Mouse (Mus musculus) cerebellum, adult 2 months (tissue): ENCODE results near the gene Tnik.

Experiments used
- CTCF ChIP-seq: fragments of 200-500 bp; IDR thresholded peaks from 2 replicates; pipeline ENCODE4 v1.5.1; 2011; ENCODE audit warnings: low read depth, mild to moderate bottlenecking, control low read depth, low read length, moderate library complexity, borderline replicate concordance; ENCODE audit not compliant: insufficient read depth
- POLR2A ChIP-seq: fragments of 200-500 bp; IDR thresholded peaks from 2 replicates; pipeline ENCODE4 v1.6.1; 2011; ENCODE audit warnings: low read length, control low read depth, borderline replicate concordance; ENCODE audit not compliant: insufficient read depth

DNA sequence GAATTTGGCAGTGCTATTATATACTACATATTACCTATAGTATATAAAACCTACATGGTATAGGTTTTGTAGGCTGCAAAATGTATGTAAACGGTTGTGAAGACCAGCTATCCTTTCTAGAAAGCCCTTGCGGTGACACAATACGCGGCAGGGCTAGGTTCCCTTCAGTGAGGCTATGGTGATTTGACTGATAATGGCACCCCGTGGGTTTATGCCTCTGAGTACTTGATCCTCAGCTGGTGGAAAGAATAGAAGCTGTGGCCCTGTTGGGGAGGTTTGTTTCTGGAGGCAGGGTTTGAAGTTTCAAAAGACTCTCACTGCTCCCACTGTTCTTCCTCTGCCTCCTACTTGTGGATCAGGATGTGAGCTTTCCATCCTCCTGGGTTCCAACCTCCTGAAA lies 46.0 kb upstream of the Tnik start:
- TF ChIP-seq CTCF: no peak
- no peak for TF ChIP-seq POLR2A
